Mouse (Mus musculus): ENCODE data around the gene Hist1h3f. TPM values are rescaled to one million over a fixed set of nuclear protein-coding genes. Genes with fewer than 3 reads are reported as not detected.
"Not testable (repeated sequence)": the region's sequence is repeated elsewhere in the genome, so short reads cannot be mapped to it uniquely, and the experiment has no call there.

Gene Hist1h3f
- polyA plus RNA-seq, 1 experiment from 2014 or later, result 0.90 TPM

GRCm38 (mm10) chr13:23526312-23526711 lies 17.5 kb upstream of the Hist1h3f start:
- Histone ChIP-seq H3K27me3 (ENCODE audit: control insufficient read depth, insufficient read depth, low read length) (no peaks in the 10 kb centered on the region), H3K4me3 (replicated peaks; ENCODE audit: low read length) (peak overlapping the region; percentile 55), H3K4me1 (ENCODE audit: control insufficient read depth, insufficient read depth, low read length) (peaks cover 8% of the 10 kb centered on the region), H3K9ac (ENCODE audit: low read length) (peak overlapping the region; percentile 65), H3K4me2 (ENCODE audit: low read depth, low read length) (peak overlapping the region; percentile 63), H3K27ac (ENCODE audit: low read length) (peak overlapping the region; percentile 76), H3K9me3 (replicated peaks; ENCODE audit: control insufficient read depth, low read length) (no peaks in the 10 kb centered on the region), H3K36me3 (ENCODE audit: control insufficient read depth, insufficient read depth, low read length) (no peaks in the 10 kb centered on the region)
- no peak; the same call in 1 of the 2 replicates for ATAC-seq (ENCODE audit: insufficient read depth, low FRiP score)
- WGBS, result 1% methylated on average over 17 of the region's 17 CpGs

GRCm38 (mm10) chr13:23529005-23529404 lies 14.8 kb upstream of the Hist1h3f start:
- peaks cover 22% of the 10 kb centered on the region for H3K4me1 ChIP-seq (ENCODE audit: control insufficient read depth, insufficient read depth, low read length)
- no peak overlapping the region for H3K4me2 ChIP-seq (ENCODE audit: low read depth, low read length)
- no peak overlapping the region for H3K4me3 ChIP-seq (replicated peaks; ENCODE audit: low read length)
- peak overlapping the region; percentile 9 for H3K27ac ChIP-seq (ENCODE audit: low read length)
- H3K36me3 ChIP-seq (ENCODE audit: control insufficient read depth, insufficient read depth, low read length), result no peaks in the 10 kb centered on the region
- no peaks in the 10 kb centered on the region for H3K27me3 ChIP-seq (ENCODE audit: control insufficient read depth, insufficient read depth, low read length)
- H3K9ac ChIP-seq (ENCODE audit: low read length), result no peak overlapping the region
- no peak for ATAC-seq (ENCODE audit: insufficient read depth, low FRiP score)
- no peaks in the 10 kb centered on the region for H3K9me3 ChIP-seq (replicated peaks; ENCODE audit: control insufficient read depth, low read length)
- 78% methylated on average over 5 of the region's 5 CpGs for WGBS

GRCm38 (mm10) chr13:23529480-23530165 lies 14.2 kb upstream of the Hist1h3f start:
- Histone ChIP-seq H3K4me2 (ENCODE audit: low read depth, low read length) (peak overlapping the region; percentile 63), H3K4me3 (replicated peaks; ENCODE audit: low read length) (peak overlapping the region; percentile 60), H3K27me3 (ENCODE audit: control insufficient read depth, insufficient read depth, low read length) (no peaks in the 10 kb centered on the region), H3K9me3 (replicated peaks; ENCODE audit: control insufficient read depth, low read length) (no peaks in the 10 kb centered on the region), H3K36me3 (ENCODE audit: control insufficient read depth, insufficient read depth, low read length) (no peaks in the 10 kb centered on the region), H3K4me1 (ENCODE audit: control insufficient read depth, insufficient read depth, low read length) (peaks cover 25% of the 10 kb centered on the region), H3K27ac (ENCODE audit: low read length) (peak overlapping the region; percentile 98; the same call in 1 of the 2 replicates), H3K9ac (ENCODE audit: low read length) (peak overlapping the region; percentile 82)
- ATAC-seq (ENCODE audit: insufficient read depth, low FRiP score), result no peak
- 10% methylated on average over 2 of the region's 2 CpGs for WGBS

- no peak for ATAC-seq (ENCODE audit: insufficient read depth, low FRiP score)
- Histone ChIP-seq H3K4me3 (replicated peaks; ENCODE audit: low read length) (peak overlapping the region; percentile 60), H3K9ac (ENCODE audit: low read length) (peak overlapping the region; percentile 82)
Observed at GRCm38 (mm10) chr13:23530181-23530900, 13.5 kb upstream of the Hist1h3f start.

GRCm38 (mm10) chr13:23530901-23531875 lies 12.7 kb upstream of the Hist1h3f start, which contains the start of gene Hist1h4h:
Gene Hist1h4h, plus strand, starts transcription at chr13:23531050.
- WGBS, result under 1% methylated on average over 56 of the region's 70 CpGs
- H3K36me3 ChIP-seq (ENCODE audit: control insufficient read depth, insufficient read depth, low read length), result no peaks in the 10 kb centered on the region
- peak within 1 kb of the TSS; percentile 82 for H3K9ac ChIP-seq (ENCODE audit: low read length)
- no peaks in the 10 kb centered on the region for H3K9me3 ChIP-seq (replicated peaks; ENCODE audit: control insufficient read depth, low read length)
- peak within 1 kb of the TSS; percentile 60 for H3K4me3 ChIP-seq (replicated peaks; ENCODE audit: low read length)
- H3K27me3 ChIP-seq (ENCODE audit: control insufficient read depth, insufficient read depth, low read length), result no peaks in the 10 kb centered on the region
- peak within 1 kb of the TSS; percentile 98 for H3K27ac ChIP-seq (ENCODE audit: low read length)
- peaks cover 25% of the 10 kb centered on the region for H3K4me1 ChIP-seq (ENCODE audit: control insufficient read depth, insufficient read depth, low read length)
- H3K4me2 ChIP-seq (ENCODE audit: low read depth, low read length), result peak within 1 kb of the TSS; percentile 63
- peak; percentile 78 for ATAC-seq (ENCODE audit: insufficient read depth, low FRiP score)

More at GRCm38 (mm10) chr13:23530181-23530900, 13.5 kb upstream of the Hist1h3f start:
- H3K27me3 ChIP-seq (ENCODE audit: control insufficient read depth, insufficient read depth, low read length), result no peaks in the 10 kb centered on the region
- H3K4me1 ChIP-seq (ENCODE audit: control insufficient read depth, insufficient read depth, low read length), result peaks cover 28% of the 10 kb centered on the region
- peak overlapping the region; percentile 98 for H3K27ac ChIP-seq (ENCODE audit: low read length)
- H3K9me3 ChIP-seq (replicated peaks; ENCODE audit: control insufficient read depth, low read length), result no peaks in the 10 kb centered on the region
- peak overlapping the region; percentile 63 for H3K4me2 ChIP-seq (ENCODE audit: low read depth, low read length)
- H3K36me3 ChIP-seq (ENCODE audit: control insufficient read depth, insufficient read depth, low read length), result no peaks in the 10 kb centered on the region
- under 1% methylated on average over 20 of the region's 20 CpGs for WGBS

GRCm38 (mm10) chr13:23532262-23533075 lies 11.4 kb upstream of the Hist1h3f start:
- no peak for ATAC-seq (ENCODE audit: insufficient read depth, low FRiP score)
- peak overlapping the region; percentile 98 for H3K27ac ChIP-seq (ENCODE audit: low read length)
- peak overlapping the region; percentile 60 for H3K4me3 ChIP-seq (replicated peaks; ENCODE audit: low read length)
- 14% methylated on average over 9 of the region's 9 CpGs for WGBS
- peaks cover 34% of the 10 kb centered on the region for H3K4me1 ChIP-seq (ENCODE audit: control insufficient read depth, insufficient read depth, low read length)
- H3K9ac ChIP-seq (ENCODE audit: low read length), result peak overlapping the region; percentile 69
- peak overlapping the region; percentile 56 for H3K4me2 ChIP-seq (ENCODE audit: low read depth, low read length)
- H3K36me3 ChIP-seq (ENCODE audit: control insufficient read depth, insufficient read depth, low read length), result no peaks in the 10 kb centered on the region
- no peaks in the 10 kb centered on the region for H3K27me3 ChIP-seq (ENCODE audit: control insufficient read depth, insufficient read depth, low read length)
- H3K9me3 ChIP-seq (replicated peaks; ENCODE audit: control insufficient read depth, low read length), result no peaks in the 10 kb centered on the region

- Histone ChIP-seq H3K4me2 (ENCODE audit: low read depth, low read length) (peak within 1 kb of the TSS; percentile 56), H3K4me3 (replicated peaks; ENCODE audit: low read length) (peak within 1 kb of the TSS; percentile 60), H3K9ac (ENCODE audit: low read length) (peak within 1 kb of the TSS; percentile 69), H3K27ac (ENCODE audit: low read length) (peak within 1 kb of the TSS; percentile 98), H3K4me1 (ENCODE audit: control insufficient read depth, insufficient read depth, low read length) (peaks cover 34% of the 10 kb centered on the region)
- not testable (repeated sequence) for H3K9me3 ChIP-seq (replicated peaks; ENCODE audit: control insufficient read depth, low read length); H3K36me3 ChIP-seq (ENCODE audit: control insufficient read depth, insufficient read depth, low read length); H3K27me3 ChIP-seq (ENCODE audit: control insufficient read depth, insufficient read depth, low read length)
- peak; percentile 51 for ATAC-seq (ENCODE audit: insufficient read depth, low FRiP score)
- under 1% methylated on average over 22 of the region's 53 CpGs for WGBS
Observed at GRCm38 (mm10) chr13:23533560-23534367, 10.1 kb upstream of the Hist1h3f start, which contains the start of gene Hist1h2af. Gene Hist1h2af, plus strand, starts transcription at chr13:23533906.
